Mouse (Mus musculus) hindbrain, postnatal 0 days (tissue): ENCODE results near the gene Sox9. TPM values are rescaled to one million over a fixed set of nuclear protein-coding genes. Genes with fewer than 3 reads are reported as not detected.
A peak's percentile ranks its signal among the peaks of the same experiment; 100 is the strongest.

Experiments
- ATAC-seq: fragments of 200-750 bp; cut with Nextera tagmentation; 2 replicates; pipeline ENCODE4 v1.8.0; 2017; ENCODE audit warnings: mild to moderate bottlenecking, moderate TSS enrichment, moderate library complexity
- DNase-seq: peaks from one replicate; pipeline ENCODE4 v3.0.0-alpha.2; 2015; ENCODE audit warnings: low spot score
- H3K27ac ChIP-seq: fragments of 300-500 bp; sonication (generic); 2 replicates; pipeline ENCODE4 v1.5.1; 2014; ENCODE audit warnings: mild to moderate bottlenecking
- H3K27me3 ChIP-seq: fragments of 300-500 bp; sonication (generic); 2 replicates; pipeline ENCODE4 v1.6.1; 2014; ENCODE audit warnings: low read length, mixed read lengths; ENCODE audit not compliant: insufficient read depth
- H3K36me3 ChIP-seq: fragments of 300-500 bp; sonication (generic); 2 replicates; pipeline ENCODE4 v1.6.1; 2014; ENCODE audit warnings: low read length, mixed read lengths; ENCODE audit not compliant: insufficient read depth
- H3K4me1 ChIP-seq: fragments of 300-500 bp; sonication (generic); 2 replicates; pipeline ENCODE4 v1.6.1; 2014; ENCODE audit warnings: antibody characterized with exemption, low read length, mixed read lengths; ENCODE audit not compliant: insufficient read depth
- H3K4me2 ChIP-seq: fragments of 300-500 bp; sonication (generic); 2 replicates; pipeline ENCODE4 v1.6.1; 2014; ENCODE audit warnings: low read depth, mild to moderate bottlenecking, low read length, moderate library complexity, mixed read lengths
- H3K4me3 ChIP-seq: fragments of 300-500 bp; sonication (generic); 2 replicates; pipeline ENCODE4 v1.5.1; 2014; ENCODE audit warnings: low read length
- H3K9ac ChIP-seq: fragments of 300-500 bp; sonication (generic); replicated peaks from 2 replicates; pipeline ENCODE4 v1.6.1; 2014; ENCODE audit warnings: mild to moderate bottlenecking, low read length, moderate library complexity, mixed read lengths
- H3K9me3 ChIP-seq: fragments of 300-500 bp; sonication (generic); 2 replicates; pipeline ENCODE4 v1.6.1; 2016; ENCODE audit warnings: low read length, mixed read lengths
- CTCF ChIP-seq: IDR thresholded peaks from 2 replicates; pipeline ENCODE4 v1.5.1; 2016; ENCODE audit warnings: antibody characterized with exemption, control low read depth, low read depth
- WGBS: fragments of 180-500 bp; shearing (Covaris S2); extraction: QIAGEN DNeasy Blood & Tissue Kit; methylation state at CpG from one replicate; pipeline ENCODE4 v1.1.7; 2014; 5-methylcytosine and 5-hydroxymethylcytosine counted together
- polyA plus RNA-seq: library from polyadenylated mRNA; unstranded; fragments of >200 nt; fragmentation: Nextera tagmentation; extraction: Ambion mirVana; gene quantifications from 2 replicates; pipeline ENCODE4 v1.2.1, GENCODE M21; 2015
- total RNA-seq: library from RNA; depleted of rRNA; stranded (reverse); fragments of >200 nt; gene quantifications from 2 replicates; pipeline ENCODE4 v1.2.3, GENCODE M21; 2014; rRNA removed

The Sox9 gene
- total RNA-seq (11.7 and 16.7 TPM in 2 replicates), polyA plus RNA-seq (45.5 and 47.9 TPM in 2 replicates)

DNA sequence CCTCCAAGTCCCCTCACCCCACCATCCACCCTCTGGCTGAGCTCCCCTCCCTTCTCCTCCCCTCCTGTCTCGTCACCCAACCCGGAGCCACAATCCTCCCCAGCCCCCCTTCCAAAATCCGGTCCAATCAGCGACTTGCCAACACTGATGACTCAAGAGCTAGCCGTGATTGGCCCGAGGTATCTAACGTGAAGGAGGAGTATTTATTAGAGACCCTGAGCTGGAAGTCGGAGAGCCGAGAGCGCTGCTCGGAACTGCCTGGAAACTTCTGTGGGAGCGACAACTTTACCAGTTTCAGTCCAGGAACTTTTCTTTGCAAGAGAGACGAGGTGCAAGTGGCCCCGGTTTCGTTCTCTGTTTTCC, at the start of gene Sox9:
Gene Sox9, plus strand, starts transcription at position 231 of the 363 bp plus-strand sequence.
- Histone ChIP-seq H3K9me3 (no peaks in the 10 kb centered on the region), H3K4me2 (peak within 1 kb of the TSS; percentile 94), H3K36me3 (no peaks in the 10 kb centered on the region), H3K27ac (peak within 1 kb of the TSS; percentile 83), H3K9ac (peak within 1 kb of the TSS; percentile 72), H3K27me3 (no peaks in the 10 kb centered on the region), H3K4me3 (peak within 1 kb of the TSS; percentile 70), H3K4me1 (0 out of 2 replicates have a peak, but pooled peaks cover 6% of the 10 kb centered on the region)
- WGBS = under 1% methylated on average over 15 of the region's 15 CpGs
- ATAC-seq = peak; percentile 95
- TF ChIP-seq CTCF = no peak
- DNase-seq = peak; percentile 95

DNA sequence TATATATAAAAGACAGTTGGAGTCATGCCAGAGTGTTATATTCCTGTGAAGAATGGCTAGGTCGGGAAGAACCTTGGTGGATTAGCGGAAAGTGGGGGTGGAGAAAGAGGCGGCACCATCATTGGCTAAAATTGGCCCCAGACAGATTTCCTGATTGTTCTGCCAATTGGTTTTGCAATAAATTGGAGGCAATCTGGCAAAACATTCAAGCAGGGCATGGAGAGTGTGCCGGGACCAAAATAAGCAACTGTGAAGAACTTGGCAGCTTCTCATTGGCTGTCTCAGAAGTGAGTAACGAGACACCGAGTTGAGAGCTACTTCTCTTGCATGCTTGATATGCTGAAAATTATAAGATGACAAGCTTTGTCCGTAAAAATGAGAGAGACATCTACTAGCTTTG, 49.6 kb upstream of the Sox9 start:
- no peaks in the 10 kb centered on the region for H3K9me3 ChIP-seq

GRCm38 (mm10) chr11:112737071-112737470, 45.0 kb upstream of the Sox9 start:
- 77% methylated on average over 5 of the region's 5 CpGs for WGBS
- H3K9me3 ChIP-seq = no peaks in the 10 kb centered on the region
- H3K4me3 ChIP-seq = no peak overlapping the region
- H3K27ac ChIP-seq = no peak overlapping the region
- H3K4me1 ChIP-seq = no peaks in the 10 kb centered on the region
- no peak for TF ChIP-seq CTCF
- DNase-seq (no peak), ATAC-seq (no peak)
- H3K4me2 ChIP-seq = no peak overlapping the region
- no peaks in the 10 kb centered on the region for H3K27me3 ChIP-seq
- no peak overlapping the region for H3K9ac ChIP-seq
- no peaks in the 10 kb centered on the region for H3K36me3 ChIP-seq

More for the DNA sequence above, 49.6 kb upstream of the Sox9 start:
- no peak overlapping the region for H3K27ac ChIP-seq
- H3K27me3 ChIP-seq = no peaks in the 10 kb centered on the region
- no peak for TF ChIP-seq CTCF
- H3K4me3 ChIP-seq = no peak overlapping the region
- DNase-seq (no peak), ATAC-seq (no peak)
- H3K36me3 ChIP-seq = no peaks in the 10 kb centered on the region
- H3K9ac ChIP-seq = no peak overlapping the region
- H3K4me2 ChIP-seq = no peak overlapping the region
- no peaks in the 10 kb centered on the region for H3K4me1 ChIP-seq
- WGBS = 71% methylated on average over 7 of the region's 7 CpGs

DNA sequence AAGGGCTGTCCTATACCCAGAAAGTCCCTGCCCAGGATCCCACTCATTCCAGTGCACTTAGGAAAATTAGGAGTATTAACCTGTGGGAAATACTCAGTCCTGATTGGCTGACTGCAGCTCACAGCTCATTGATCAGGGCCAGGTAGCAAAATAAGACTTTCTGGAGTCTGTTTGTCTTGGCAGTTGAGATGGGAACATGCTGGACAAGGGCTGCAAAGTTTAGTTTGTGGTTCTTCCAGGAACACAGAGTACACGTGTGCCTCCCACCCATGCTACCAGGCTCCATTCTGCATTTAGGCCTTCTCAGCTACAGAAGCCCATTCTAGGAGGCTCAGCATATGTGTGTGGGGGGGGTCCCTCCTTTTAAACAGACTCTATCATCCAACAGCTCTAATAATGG, 42.3 kb upstream of the Sox9 start:
- TF ChIP-seq CTCF = no peak
- no peak overlapping the region for H3K4me2 ChIP-seq
- no peak overlapping the region for H3K4me3 ChIP-seq
- DNase-seq (no peak), ATAC-seq (no peak)
- H3K9me3 ChIP-seq = no peaks in the 10 kb centered on the region
- no peaks in the 10 kb centered on the region for H3K27me3 ChIP-seq
- H3K27ac ChIP-seq = no peak overlapping the region
- no peaks in the 10 kb centered on the region for H3K36me3 ChIP-seq
- no peaks in the 10 kb centered on the region for H3K4me1 ChIP-seq
- no peak overlapping the region for H3K9ac ChIP-seq
- 91% methylated on average over 1 of the region's 1 CpGs for WGBS

- no peak for DNase-seq
- Histone ChIP-seq H3K9me3 (no peaks in the 10 kb centered on the region), H3K9ac (no peak overlapping the region), H3K4me1 (no peaks in the 10 kb centered on the region), H3K27ac (no peak overlapping the region), H3K36me3 (no peaks in the 10 kb centered on the region), H3K4me3 (no peak overlapping the region), H3K27me3 (no peaks in the 10 kb centered on the region), H3K4me2 (no peak overlapping the region)
- no peak for TF ChIP-seq CTCF
- WGBS = 32% methylated on average over 4 of the region's 4 CpGs
- ATAC-seq = no peak
Measured at GRCm38 (mm10) chr11:112756516-112756915, 25.5 kb upstream of the Sox9 start.

DNA sequence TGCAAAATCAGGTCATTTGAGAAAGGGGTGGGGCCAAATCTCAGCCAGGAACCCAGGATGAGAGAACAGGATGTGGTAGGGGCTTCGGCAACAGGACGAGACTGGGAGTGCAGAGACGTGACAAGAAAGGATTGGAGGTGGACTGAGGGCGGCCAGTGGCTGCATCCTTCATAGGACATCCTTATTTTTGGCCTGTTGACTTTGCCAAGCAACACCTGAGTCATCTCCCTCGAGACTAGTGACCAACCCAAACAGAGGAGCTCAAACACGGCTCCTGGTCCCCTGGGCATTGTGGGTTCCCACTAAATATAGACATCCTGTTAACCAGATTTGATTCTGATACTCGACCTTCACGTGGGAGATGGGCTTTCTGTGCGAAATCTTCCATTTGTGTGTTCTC, 24.0 kb upstream of the Sox9 start:
- ATAC-seq = no peak
- no peaks in the 10 kb centered on the region for H3K27me3 ChIP-seq
- no peak overlapping the region for H3K27ac ChIP-seq
- no peaks in the 10 kb centered on the region for H3K36me3 ChIP-seq
- no peak for DNase-seq
- 80% methylated on average over 9 of the region's 9 CpGs for WGBS
- no peak overlapping the region for H3K4me2 ChIP-seq
- TF ChIP-seq CTCF = no peak
- H3K4me3 ChIP-seq = no peak overlapping the region
- H3K9ac ChIP-seq = no peak overlapping the region
- no peaks in the 10 kb centered on the region for H3K9me3 ChIP-seq
- H3K4me1 ChIP-seq = no peaks in the 10 kb centered on the region

DNA sequence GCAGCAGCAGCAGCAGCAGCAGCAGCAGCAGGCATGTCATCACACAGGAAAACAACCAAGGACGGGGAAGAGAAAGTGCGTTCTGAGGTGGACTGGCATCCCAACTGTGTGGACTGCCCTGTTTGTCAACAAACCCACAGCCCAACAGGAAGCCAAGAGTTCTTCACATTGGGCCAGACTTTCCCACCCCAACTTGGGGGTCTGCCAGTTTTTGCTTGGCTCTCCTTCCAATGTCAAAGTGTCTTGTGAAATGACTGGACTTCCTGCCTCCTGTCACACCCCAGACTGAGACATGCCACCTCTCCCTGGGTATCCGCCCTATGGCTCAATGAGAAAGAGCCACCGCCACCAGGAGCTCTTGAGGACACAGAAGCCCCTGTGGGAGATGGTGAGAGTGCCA, 15.1 kb upstream of the Sox9 start:
- H3K27me3 ChIP-seq = no peaks in the 10 kb centered on the region
- H3K4me3 ChIP-seq = no peak overlapping the region
- TF ChIP-seq CTCF = no peak
- H3K4me2 ChIP-seq = no peak overlapping the region
- WGBS = 75% methylated on average over 4 of the region's 4 CpGs
- no peaks in the 10 kb centered on the region for H3K9me3 ChIP-seq
- ATAC-seq = no peak
- no peaks in the 10 kb centered on the region for H3K4me1 ChIP-seq
- no peak overlapping the region for H3K9ac ChIP-seq
- no peak for DNase-seq
- H3K27ac ChIP-seq = no peak overlapping the region
- no peaks in the 10 kb centered on the region for H3K36me3 ChIP-seq
